Mouse (Mus musculus): ENCODE measurements at regions not wholly inside any gene's neighbourhood (a gene's known extent, or its start where the extent isn't known, plus 50 kb on each side); places are given as distances from the start of the nearest gene placed in this dataset.

DNA sequence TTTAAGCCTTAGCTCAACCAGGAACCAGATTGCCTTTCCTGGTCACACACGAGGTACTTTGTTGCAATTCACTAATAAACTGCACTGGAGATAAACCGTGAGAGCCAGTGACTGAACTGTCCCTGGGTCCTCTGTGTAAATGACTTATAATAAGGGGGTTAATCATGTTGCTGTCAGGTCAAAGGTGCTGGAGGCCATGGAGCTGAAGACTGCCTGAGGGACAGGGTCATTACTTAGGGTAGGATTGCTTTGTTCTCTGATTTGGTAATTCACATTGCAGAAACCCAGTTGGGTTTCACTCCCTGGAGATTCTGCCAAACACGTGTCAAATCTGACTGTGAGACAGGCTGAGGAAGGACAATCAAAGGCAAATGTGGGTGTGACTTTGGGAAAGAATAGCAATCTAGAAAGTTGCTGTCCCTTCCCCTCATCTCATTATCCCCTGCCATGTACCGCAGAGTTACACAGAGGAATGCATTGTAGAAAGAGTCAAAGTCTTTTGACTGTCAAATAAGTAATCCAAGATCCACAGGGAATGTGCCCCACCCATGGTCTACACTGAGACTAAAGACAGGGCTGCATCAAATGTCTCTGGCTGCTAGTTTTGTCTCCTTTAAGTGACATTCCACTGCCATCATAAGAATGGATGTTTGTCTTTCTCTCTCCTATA is 51.8 kb upstream of the Fam98a start:
- ATAC-seq (replicated peaks; ENCODE audit: low read depth, poor library complexity, severe bottlenecking): no peak

Measured in common myeloid progenitor, adult 5-6 weeks (primary cell).